Mouse (Mus musculus) kidney, embryonic 15.5 days (tissue): ENCODE data around the gene Emcn. TPM values are rescaled to one million over a fixed set of nuclear protein-coding genes. Genes with fewer than 3 reads are reported as not detected.

ENCODE experiments used
- ATAC-seq: fragments of 200-750 bp; cut with Nextera tagmentation; replicated peaks from 2 replicates; pipeline ENCODE4 v1.8.0; 2017; ENCODE audit warnings: moderate TSS enrichment; ENCODE audit not compliant: low FRiP score
- H3K27ac ChIP-seq: fragments of 300-500 bp; sonication (generic); 2 replicates; pipeline ENCODE4 v1.5.1; 2015; ENCODE audit warnings: mild to moderate bottlenecking, inconsistent platforms
- H3K27me3 ChIP-seq: fragments of 300-500 bp; sonication (generic); 2 replicates; pipeline ENCODE4 v1.6.1; 2015; ENCODE audit warnings: inconsistent platforms
- H3K36me3 ChIP-seq: fragments of 300-500 bp; sonication (generic); 2 replicates; pipeline ENCODE4 v1.6.1; 2015; ENCODE audit warnings: inconsistent platforms
- H3K4me1 ChIP-seq: fragments of 300-500 bp; sonication (generic); 2 replicates; pipeline ENCODE4 v1.6.1; 2015; ENCODE audit warnings: inconsistent platforms
- H3K4me2 ChIP-seq: fragments of 300-500 bp; sonication (generic); 2 replicates; pipeline ENCODE4 v1.6.1; 2015; ENCODE audit warnings: moderate library complexity, mild to moderate bottlenecking, inconsistent platforms
- H3K4me3 ChIP-seq: fragments of 300-500 bp; sonication (generic); replicated peaks from 2 replicates; pipeline ENCODE4 v1.5.1; 2015; ENCODE audit warnings: mild to moderate bottlenecking, inconsistent platforms
- H3K9ac ChIP-seq: fragments of 300-500 bp; sonication (generic); 2 replicates; pipeline ENCODE4 v1.6.1; 2015; ENCODE audit warnings: mild to moderate bottlenecking, inconsistent platforms
- H3K9me3 ChIP-seq: fragments of 300-500 bp; sonication (generic); replicated peaks from 2 replicates; pipeline ENCODE4 v1.6.1; 2016; ENCODE audit warnings: inconsistent platforms
- WGBS: fragments of 180-500 bp; shearing (Covaris S2); methylation state at CpG from one replicate; pipeline ENCODE4 v1.1.7; 2015; ENCODE audit warnings: mixed read lengths; 5-methylcytosine and 5-hydroxymethylcytosine counted together
- polyA plus RNA-seq: library from polyadenylated mRNA; unstranded; fragments of >200 nt; fragmentation: Nextera tagmentation; extraction: Ambion mirVana; gene quantifications from 2 replicates; pipeline ENCODE4 v1.2.1, GENCODE M21; 2015

Emcn gene
- polyA plus RNA-seq, 1 experiment from 2014 or later: 97.2 TPM

- H3K27me3 ChIP-seq: no peaks in the 10 kb centered on the region
- no peaks in the 10 kb centered on the region for H3K36me3 ChIP-seq
- no peak overlapping the region for H3K4me3 ChIP-seq
- H3K9me3 ChIP-seq: no peaks in the 10 kb centered on the region
- no peak for ATAC-seq
- WGBS: 67% methylated on average over 4 of the region's 4 CpGs
- no peak overlapping the region for H3K27ac ChIP-seq
- no peaks in the 10 kb centered on the region for H3K4me1 ChIP-seq
- no peak overlapping the region for H3K4me2 ChIP-seq
- H3K9ac ChIP-seq: no peak overlapping the region
Observed at GRCm38 (mm10) chr3:137418636-137419035, 77.8 kb downstream of the Emcn start.

GRCm38 (mm10) chr3:137429516-137429915 lies 88.6 kb downstream of the Emcn start:
- 93% methylated on average over 6 of the region's 6 CpGs for WGBS
- Histone ChIP-seq H3K4me3 (no peak overlapping the region), H3K27me3 (no peaks in the 10 kb centered on the region), H3K9ac (no peak overlapping the region), H3K9me3 (no peaks in the 10 kb centered on the region), H3K4me2 (no peak overlapping the region), H3K36me3 (0 out of 2 replicates have a peak, but pooled peaks cover 4% of the 10 kb centered on the region), H3K27ac (no peak overlapping the region), H3K4me1 (no peaks in the 10 kb centered on the region)
- ATAC-seq: no peak

GRCm38 (mm10) chr3:137464902-137465629 lies 124.2 kb downstream of the Emcn start:
- no peak overlapping the region for H3K4me2 ChIP-seq
- H3K36me3 ChIP-seq: no peaks in the 10 kb centered on the region
- no peaks in the 10 kb centered on the region for H3K9me3 ChIP-seq
- no peak overlapping the region for H3K9ac ChIP-seq
- no peak for ATAC-seq
- no peak overlapping the region for H3K27ac ChIP-seq
- no peaks in the 10 kb centered on the region for H3K4me1 ChIP-seq
- no peaks in the 10 kb centered on the region for H3K27me3 ChIP-seq
- 77% methylated on average over 4 of the region's 4 CpGs for WGBS
- no peak overlapping the region for H3K4me3 ChIP-seq

DNA sequence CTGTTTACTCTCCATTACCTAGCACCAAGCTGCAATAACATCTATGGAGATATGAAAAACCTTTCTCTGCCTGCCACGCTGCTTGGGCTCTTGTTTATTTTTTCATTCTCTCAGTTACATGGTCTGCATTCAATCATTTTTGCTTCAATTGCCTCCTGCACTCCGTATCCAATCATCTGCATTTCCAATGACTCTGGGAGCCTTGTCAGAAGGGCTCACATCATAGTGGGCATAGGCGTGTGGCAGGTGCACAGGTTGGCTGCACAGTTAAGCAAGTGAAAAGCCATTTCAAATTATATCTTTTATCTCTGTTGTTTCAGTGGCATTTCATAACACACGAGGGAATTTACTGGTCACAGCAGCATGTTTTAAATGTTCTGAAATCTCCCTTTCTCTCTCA lies 125.1 kb downstream of the Emcn start:
- WGBS: 56% methylated on average over 4 of the region's 4 CpGs
- H3K4me2 ChIP-seq: no peak overlapping the region

GRCm38 (mm10) chr3:137466766-137467165 lies 125.9 kb downstream of the Emcn start:
- no peak overlapping the region for H3K27ac ChIP-seq
- H3K4me1 ChIP-seq: no peaks in the 10 kb centered on the region
- no peaks in the 10 kb centered on the region for H3K9me3 ChIP-seq
- H3K9ac ChIP-seq: no peak overlapping the region
- H3K4me2 ChIP-seq: no peak overlapping the region
- WGBS: 91% methylated on average over 4 of the region's 4 CpGs
- no peaks in the 10 kb centered on the region for H3K27me3 ChIP-seq
- H3K36me3 ChIP-seq: no peaks in the 10 kb centered on the region
- H3K4me3 ChIP-seq: no peak overlapping the region
- ATAC-seq: no peak

More for the DNA sequence above, 125.1 kb downstream of the Emcn start:
- Histone ChIP-seq H3K27me3 (no peaks in the 10 kb centered on the region), H3K36me3 (no peaks in the 10 kb centered on the region), H3K27ac (no peak overlapping the region), H3K9ac (no peak overlapping the region), H3K4me1 (no peaks in the 10 kb centered on the region), H3K4me3 (no peak overlapping the region), H3K9me3 (no peaks in the 10 kb centered on the region)
- ATAC-seq: no peak

DNA sequence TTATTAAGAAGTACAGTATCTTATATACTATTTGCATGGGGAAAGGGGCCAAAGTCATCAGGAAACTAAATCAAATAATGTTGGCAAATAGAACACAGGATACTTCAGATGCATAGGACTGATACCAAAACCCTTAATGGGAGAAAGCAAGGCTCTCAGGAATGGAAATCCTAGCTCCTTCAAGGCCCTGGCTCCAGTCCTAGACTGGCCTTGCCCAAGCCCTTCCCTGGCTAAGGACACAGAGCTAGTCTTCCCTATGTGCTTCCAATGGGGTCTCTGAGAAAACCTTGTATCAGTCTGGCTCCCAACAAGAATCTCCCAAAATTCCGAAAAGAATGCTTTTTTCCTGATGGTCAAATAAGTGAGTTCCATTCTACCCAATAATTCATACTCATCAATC lies 126.5 kb downstream of the Emcn start:
- H3K4me3 ChIP-seq: no peak overlapping the region
- H3K36me3 ChIP-seq: no peaks in the 10 kb centered on the region
- H3K27ac ChIP-seq: no peak overlapping the region
- H3K4me2 ChIP-seq: no peak overlapping the region
- ATAC-seq: no peak
- WGBS: 93% methylated on average over 1 of the region's 1 CpGs
- no peaks in the 10 kb centered on the region for H3K4me1 ChIP-seq
- H3K9ac ChIP-seq: no peak overlapping the region
- no peaks in the 10 kb centered on the region for H3K27me3 ChIP-seq
- no peaks in the 10 kb centered on the region for H3K9me3 ChIP-seq

DNA sequence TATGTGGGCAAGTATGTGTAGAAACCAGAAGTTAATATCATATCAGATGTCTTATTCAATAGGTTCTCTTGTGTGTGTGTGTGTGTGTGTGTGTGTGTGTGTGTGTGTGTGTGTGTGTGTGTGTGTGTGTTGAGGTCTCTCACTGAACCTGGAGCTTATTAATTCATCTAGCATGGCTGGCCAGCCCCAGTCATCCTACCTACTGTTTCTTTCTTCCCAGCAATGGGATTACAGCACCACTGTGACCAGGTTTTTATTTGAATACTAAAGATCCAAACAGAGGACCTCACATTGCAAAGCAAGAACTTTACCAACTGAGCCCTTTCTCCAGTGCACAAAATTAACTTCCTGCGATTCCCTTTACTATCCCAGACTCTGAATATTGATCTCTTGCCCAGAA lies 131.3 kb downstream of the Emcn start:
- WGBS: 89% methylated on average over 1 of the region's 1 CpGs
- no peak overlapping the region for H3K9ac ChIP-seq

GRCm38 (mm10) chr3:137479761-137480339 lies 139.0 kb downstream of the Emcn start:
- H3K4me2 ChIP-seq: no peak overlapping the region
- no peak for ATAC-seq
- H3K36me3 ChIP-seq: no peaks in the 10 kb centered on the region
- no peak overlapping the region for H3K9ac ChIP-seq
- 59% methylated on average over 7 of the region's 7 CpGs for WGBS
- H3K4me1 ChIP-seq: no peaks in the 10 kb centered on the region
- no peaks in the 10 kb centered on the region for H3K27me3 ChIP-seq
- no peak overlapping the region for H3K27ac ChIP-seq
- no peaks in the 10 kb centered on the region for H3K9me3 ChIP-seq
- no peak overlapping the region for H3K4me3 ChIP-seq

More for the DNA sequence above, 131.3 kb downstream of the Emcn start:
- Histone ChIP-seq H3K27me3 (no peaks in the 10 kb centered on the region), H3K4me3 (no peak overlapping the region), H3K27ac (no peak overlapping the region), H3K4me1 (no peaks in the 10 kb centered on the region), H3K9me3 (no peaks in the 10 kb centered on the region), H3K36me3 (no peaks in the 10 kb centered on the region), H3K4me2 (no peak overlapping the region)
- no peak for ATAC-seq

- H3K9me3 ChIP-seq: no peaks in the 10 kb centered on the region
- no peaks in the 10 kb centered on the region for H3K27me3 ChIP-seq
- no peaks in the 10 kb centered on the region for H3K4me1 ChIP-seq
- H3K27ac ChIP-seq: no peak overlapping the region
- no peaks in the 10 kb centered on the region for H3K36me3 ChIP-seq
- H3K9ac ChIP-seq: no peak overlapping the region
- ATAC-seq: no peak
- no peak overlapping the region for H3K4me3 ChIP-seq
- no peak overlapping the region for H3K4me2 ChIP-seq
Observed at GRCm38 (mm10) chr3:137481157-137481556, 140.3 kb downstream of the Emcn start.
